Mouse (Mus musculus) bone marrow, adult 2 months (tissue): ENCODE data around the gene F930015N05Rik. TPM values are rescaled to one million over a fixed set of nuclear protein-coding genes. Genes with fewer than 3 reads are reported as not detected.

Experiments used
- H3K27ac ChIP-seq: fragments of 200-500 bp; 2 replicates; pipeline ENCODE4 v1.5.1; 2012; ENCODE audit warnings: low read depth, mild to moderate bottlenecking, control low read depth, inconsistent platforms, low read length; ENCODE audit not compliant: control insufficient read depth, poor library complexity, insufficient read depth
- H3K4me1 ChIP-seq: fragments of 200-500 bp; 2 replicates; pipeline ENCODE4 v1.6.1; 2011; ENCODE audit warnings: low read length; ENCODE audit not compliant: control insufficient read depth, insufficient read depth
- H3K4me3 ChIP-seq: fragments of 200-500 bp; replicated peaks from 2 replicates; pipeline ENCODE3; 2011; ENCODE audit warnings: mild to moderate bottlenecking, low read depth, low read length, control low read depth; ENCODE audit not compliant: control insufficient read depth
- CTCF ChIP-seq: fragments of 200-500 bp; IDR thresholded peaks from 2 replicates; pipeline ENCODE4 v1.5.1; 2011; ENCODE audit warnings: low read length, control low read depth; ENCODE audit not compliant: control insufficient read depth, insufficient read depth
- POLR2A ChIP-seq: fragments of 200-500 bp; IDR thresholded peaks from 2 replicates; pipeline ENCODE4 v1.6.1; 2011; ENCODE audit warnings: low read depth, mild to moderate bottlenecking, control low read depth, low read length, borderline replicate concordance; ENCODE audit not compliant: control insufficient read depth
- WGBS: fragments of 180-500 bp; shearing (Covaris S2); methylation state at CpG from one replicate; pipeline ENCODE4 v1.1.7; 2018; 5-methylcytosine and 5-hydroxymethylcytosine counted together
- polyA plus RNA-seq: library from polyadenylated mRNA; stranded (reverse); fragments of >200 nt; gene quantifications from 2 replicates; pipeline ENCODE4 v1.2.4, GENCODE M21; 2011; ENCODE audit warnings: low replicate concordance; ENCODE audit not compliant: missing spikeins, insufficient read depth, insufficient read length

The F930015N05Rik gene
- polyA plus RNA-seq, 1 experiment: not detected

DNA sequence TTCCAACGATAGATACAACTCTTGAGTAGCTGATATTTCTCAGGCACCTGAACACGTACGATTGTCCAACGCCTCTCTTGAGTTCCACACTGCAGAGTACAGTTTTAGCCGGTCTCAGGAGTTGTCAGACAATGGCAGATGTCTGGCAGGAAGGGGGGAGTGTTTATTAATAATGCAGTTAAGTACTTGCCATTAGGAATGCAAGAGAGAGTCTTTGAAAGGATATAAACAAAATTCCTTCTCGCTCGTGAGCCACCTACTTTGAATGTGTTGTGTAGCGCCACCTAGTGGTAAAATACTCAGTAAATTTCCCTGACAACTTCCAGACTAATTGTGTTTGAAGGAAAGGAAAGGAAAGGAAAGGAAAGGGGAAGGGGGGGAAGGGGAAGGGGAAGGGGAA, 5.7 kb upstream of the F930015N05Rik start:
- Histone ChIP-seq H3K4me1 (no peaks in the 10 kb centered on the region), H3K4me3 (no peak overlapping the region), H3K27ac (no peak overlapping the region)
- 45% methylated on average over 8 of the region's 8 CpGs for WGBS
- TF ChIP-seq POLR2A (no peak), CTCF (no peak)

DNA sequence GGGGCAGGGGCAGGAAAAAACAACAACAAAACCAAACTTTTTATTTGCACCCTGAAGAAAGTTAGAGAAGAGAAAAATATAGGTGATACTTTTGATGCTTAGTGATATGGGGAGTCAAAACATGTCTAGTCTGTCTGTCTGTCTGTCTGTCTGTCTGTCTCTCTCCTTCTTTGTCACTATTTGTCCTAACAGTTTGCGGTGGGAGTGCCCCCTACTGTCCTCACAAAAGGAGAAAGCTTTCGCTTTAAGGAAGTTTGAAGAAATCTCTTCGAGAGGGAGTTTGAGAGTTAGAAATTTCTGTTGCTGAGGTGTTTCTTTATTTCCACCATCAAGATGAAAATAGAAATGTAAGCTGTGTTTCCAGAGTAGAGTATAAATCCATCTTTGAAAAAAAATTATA, 2.5 kb upstream of the F930015N05Rik start:
- Histone ChIP-seq H3K27ac (no peak overlapping the region), H3K4me1 (no peaks in the 10 kb centered on the region), H3K4me3 (no peak overlapping the region)
- TF ChIP-seq CTCF (no peak), POLR2A (no peak)
- 13% methylated on average over 3 of the region's 3 CpGs for WGBS

DNA sequence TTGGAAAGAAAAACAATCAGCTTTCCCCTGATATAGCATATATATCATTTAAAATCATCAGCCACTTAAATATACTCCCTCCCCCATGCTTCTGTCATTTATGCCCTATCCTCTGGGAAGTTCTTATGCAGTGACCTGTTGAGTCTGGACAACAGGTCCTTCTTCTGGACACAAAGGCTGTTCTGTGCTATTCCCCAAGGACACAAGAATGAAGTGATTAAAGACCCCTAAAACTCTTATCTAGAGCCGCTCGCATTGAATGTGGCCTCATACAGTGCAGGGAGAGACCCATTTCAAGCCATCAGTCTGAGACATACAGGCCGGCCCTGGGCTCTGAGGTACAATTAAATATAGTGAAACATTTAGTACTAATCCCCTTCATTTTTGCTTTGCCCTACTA, 1.3 kb upstream of the F930015N05Rik start:
- WGBS: 80% methylated on average over 3 of the region's 3 CpGs
- TF ChIP-seq CTCF (no peak), POLR2A (no peak)
- Histone ChIP-seq H3K27ac (no peak overlapping the region), H3K4me3 (no peak overlapping the region), H3K4me1 (no peaks in the 10 kb centered on the region)

DNA sequence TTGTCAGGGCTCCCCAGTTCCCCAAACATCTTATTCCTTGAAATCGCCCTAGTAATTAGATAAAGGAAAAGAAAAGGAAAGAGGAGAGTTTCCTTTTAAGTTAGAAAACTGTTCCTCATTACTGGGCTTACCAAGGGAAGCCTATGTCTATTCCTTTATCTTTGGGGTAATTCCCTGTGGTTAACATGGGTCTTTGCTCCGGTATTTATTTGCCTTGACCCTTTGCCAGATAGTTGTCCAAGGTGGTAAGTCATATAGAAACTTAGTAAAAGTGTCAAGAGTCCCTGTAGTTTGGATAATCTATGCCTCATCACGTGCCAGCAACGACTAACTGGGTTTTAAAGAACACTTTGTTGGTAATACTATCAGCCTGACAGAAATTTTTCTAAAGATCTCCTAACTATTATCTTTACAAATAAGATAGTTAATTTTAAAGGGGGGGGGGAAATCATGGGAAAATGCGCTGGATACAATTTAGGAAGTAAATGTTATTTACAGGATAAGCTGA, 392 bp upstream of the F930015N05Rik start:
- 23% methylated on average over 5 of the region's 5 CpGs for WGBS
- no peak for TF ChIP-seq POLR2A
- no peak for TF ChIP-seq CTCF
- no peak overlapping the region for H3K4me3 ChIP-seq
- no peak overlapping the region for H3K27ac ChIP-seq
- no peaks in the 10 kb centered on the region for H3K4me1 ChIP-seq

DNA sequence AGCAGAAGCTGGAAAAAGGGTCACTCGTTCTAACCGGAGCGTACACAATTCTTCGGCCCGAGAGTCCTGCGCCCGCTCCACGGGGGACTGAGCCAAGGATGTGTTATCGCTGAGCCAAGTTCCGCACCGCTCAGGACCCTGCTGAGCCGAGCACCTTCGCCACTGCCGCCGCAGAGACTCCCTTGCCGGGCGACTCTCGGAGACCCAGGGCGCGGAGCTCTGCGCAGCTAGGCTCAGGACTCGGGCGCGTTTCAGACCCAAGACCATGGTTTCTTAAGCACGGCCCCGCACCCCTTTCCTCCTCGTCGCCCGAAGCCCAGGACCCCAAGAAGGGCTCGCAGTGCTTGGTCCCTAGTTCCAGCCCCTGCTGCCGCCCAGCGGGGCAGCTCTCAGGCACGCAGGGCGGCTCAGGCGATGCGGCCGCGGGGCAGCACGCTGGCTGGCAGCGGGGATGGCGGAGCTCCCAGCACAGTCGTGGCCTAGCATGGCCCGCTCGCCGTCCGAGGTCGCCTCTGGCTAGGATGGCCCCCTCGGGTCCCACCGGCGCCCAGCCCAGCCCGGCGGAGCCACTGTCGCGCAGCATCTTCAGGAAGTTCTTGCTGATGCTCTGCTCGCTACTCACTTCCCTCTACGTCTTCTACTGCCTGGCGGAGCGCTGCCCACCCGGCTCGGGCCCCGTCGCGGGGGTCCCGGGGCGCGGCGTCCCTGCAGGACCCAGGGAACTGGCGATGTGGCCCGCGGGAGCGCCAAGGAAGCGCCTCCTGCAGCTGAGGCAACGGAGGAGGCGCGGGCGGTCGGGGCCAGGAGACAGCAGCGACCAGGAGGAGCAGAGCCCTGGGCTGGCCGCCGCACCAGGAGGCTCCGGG, 674 bp downstream of the F930015N05Rik start:
- Histone ChIP-seq H3K27ac (no peak overlapping the region), H3K4me1 (no peaks in the 10 kb centered on the region), H3K4me3 (no peak overlapping the region)
- TF ChIP-seq CTCF (no peak), POLR2A (no peak)
- WGBS: 1% methylated on average over 80 of the region's 81 CpGs

DNA sequence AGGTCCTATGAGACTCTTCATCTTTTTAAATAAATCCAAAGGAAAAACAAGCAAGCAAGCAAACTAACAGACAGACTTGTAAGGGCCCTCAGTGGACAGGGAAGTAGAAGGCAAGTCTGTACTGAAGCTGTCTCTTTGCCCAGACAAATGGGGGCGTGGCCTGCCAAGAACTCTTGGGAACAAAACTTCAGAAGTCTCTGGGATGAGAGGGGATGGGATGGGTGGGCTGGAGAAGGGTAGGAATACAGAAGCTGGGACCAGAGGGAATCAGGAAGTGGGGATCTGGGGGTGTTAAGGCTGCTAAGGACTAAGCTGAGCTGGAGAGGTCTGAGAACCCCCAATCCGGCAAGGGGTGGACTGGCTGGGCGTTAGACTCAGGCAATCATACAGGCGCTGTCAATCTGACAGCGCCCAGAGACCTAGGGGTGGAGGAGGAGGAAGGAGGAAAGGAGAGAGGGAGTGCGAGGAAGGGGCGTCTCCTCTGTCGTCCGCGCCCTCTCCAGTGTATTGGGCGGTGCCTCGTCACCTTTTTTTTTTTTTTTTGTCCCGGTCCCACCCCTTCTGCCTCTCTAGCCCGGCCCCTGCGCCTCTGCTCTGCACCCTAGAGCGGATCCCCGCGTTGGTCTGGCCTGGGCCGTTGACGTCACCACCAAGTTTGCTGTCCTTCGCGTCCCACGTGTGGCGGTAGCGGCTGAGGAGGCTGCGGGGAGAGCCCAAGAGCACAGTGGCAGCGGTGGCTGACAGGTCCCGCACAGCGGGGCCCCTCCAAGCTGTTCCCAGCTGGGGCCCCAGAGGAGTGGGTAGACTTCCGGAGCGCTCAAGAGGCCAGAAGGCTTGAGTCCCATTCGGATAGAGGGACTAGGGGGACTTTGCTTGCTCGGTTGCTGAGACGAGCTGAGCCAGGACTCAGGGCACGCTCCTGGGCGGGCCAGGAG, 1.6 kb downstream of the F930015N05Rik start, which contains the start of gene Hs3st3a1:
Gene Hs3st3a1, plus strand, starts transcription at position 722 of the 935 bp plus-strand sequence.
- Histone ChIP-seq H3K4me3 (no peak within 1 kb of the TSS), H3K4me1 (no peaks in the 10 kb centered on the region), H3K27ac (no peak within 1 kb of the TSS)
- TF ChIP-seq CTCF: no peak
- TF ChIP-seq POLR2A: no peak
- WGBS: 1% methylated on average over 35 of the region's 36 CpGs

DNA sequence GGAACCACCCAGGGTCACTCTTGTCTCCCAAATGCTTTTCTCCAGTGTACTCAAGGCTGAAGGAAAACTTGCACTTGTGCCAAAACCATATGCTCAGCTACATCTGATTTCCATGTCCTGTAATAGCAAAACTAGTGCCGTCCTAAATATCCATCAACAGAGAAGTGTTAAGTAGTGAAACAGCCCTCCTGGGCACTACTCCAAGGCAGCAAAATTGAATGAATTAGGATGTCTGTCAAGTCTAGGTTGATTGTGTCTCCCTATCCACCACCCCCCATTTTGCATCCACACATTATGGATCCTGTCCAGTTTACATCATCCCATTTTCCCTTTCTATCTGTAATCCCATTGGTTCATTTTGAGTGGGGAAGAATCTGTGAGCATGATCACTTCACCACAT, 17.5 kb downstream of the F930015N05Rik start:
- no peaks in the 10 kb centered on the region for H3K4me1 ChIP-seq
- TF ChIP-seq POLR2A (no peak), CTCF (no peak)
- no peak overlapping the region for H3K27ac ChIP-seq
- H3K4me3 ChIP-seq: no peak overlapping the region
- WGBS: 84% methylated on average over 1 of the region's 1 CpGs

DNA sequence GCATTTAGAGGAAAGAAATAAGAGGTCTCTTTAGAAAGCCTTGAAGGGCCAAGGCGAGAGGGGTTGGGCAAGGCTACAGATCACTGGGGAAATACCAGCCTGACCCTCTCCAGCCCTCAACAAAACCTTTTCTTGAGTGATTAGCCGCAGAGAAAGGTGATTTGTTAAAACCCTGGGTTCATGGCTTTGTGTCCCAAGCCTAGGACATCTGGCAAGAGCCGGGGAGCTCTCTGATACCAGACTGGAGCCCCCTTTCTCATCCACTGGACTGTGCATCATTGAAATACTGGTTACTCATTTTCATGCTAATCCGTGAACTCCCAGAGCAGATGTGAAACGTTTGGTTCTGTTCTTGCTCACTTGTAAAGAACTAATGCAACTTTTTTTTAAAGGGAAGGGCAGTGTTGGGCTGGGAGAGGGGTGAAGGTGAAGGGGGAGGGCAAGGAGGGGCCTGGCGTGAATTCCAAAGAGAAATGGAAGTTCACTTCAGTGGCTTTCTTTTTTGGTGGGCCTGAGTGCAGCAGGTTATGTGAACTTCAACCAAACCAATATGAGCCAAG, 35.8 kb downstream of the F930015N05Rik start:
- TF ChIP-seq CTCF (no peak), POLR2A (no peak)
- Histone ChIP-seq H3K4me1 (no peaks in the 10 kb centered on the region), H3K4me3 (no peak overlapping the region), H3K27ac (no peak overlapping the region)
- WGBS: 66% methylated on average over 6 of the region's 6 CpGs
